Mouse (Mus musculus): ENCODE results near the gene Mt4.
A peak's percentile ranks its signal among the peaks of the same experiment; 100 is the strongest.

Gene Mt4

GRCm38 (mm10) chr8:94136933-94137332, at the start of gene Mt4:
Mt4 (plus strand) TSS chr8:94137197.
- DNase-seq (ENCODE audit: low spot score in 2 of 2) = no peak

- no peak for DNase-seq (ENCODE audit: low spot score in 2 of 2)
Measured at GRCm38 (mm10) chr8:94087964-94088363, 49.0 kb upstream of the Mt4 start.

- no peak for DNase-seq (ENCODE audit: low spot score in 2 of 2)
Measured at GRCm38 (mm10) chr8:94089715-94090114, 47.3 kb upstream of the Mt4 start.

GRCm38 (mm10) chr8:94092848-94093247, 44.1 kb upstream of the Mt4 start:
- no peak for DNase-seq (ENCODE audit: low spot score in 2 of 2)

GRCm38 (mm10) chr8:94094281-94094680, 42.7 kb upstream of the Mt4 start:
- DNase-seq (ENCODE audit: low spot score in 2 of 2) = no peak

- DNase-seq (ENCODE audit: low spot score in 2 of 2) = peak; percentile 97 to 98
Measured at GRCm38 (mm10) chr8:94098081-94098974, 38.7 kb upstream of the Mt4 start, which contains the start of gene Bbs2. Bbs2 (minus strand) TSS chr8:94098928.

- DNase-seq (ENCODE audit: low spot score in 2 of 2) = no peak
Measured at GRCm38 (mm10) chr8:94098996-94099395, 38.0 kb upstream of the Mt4 start.

- peak in 1 of 2 experiments; percentile 15 for DNase-seq (ENCODE audit: low spot score in 2 of 2)
Measured at GRCm38 (mm10) chr8:94104146-94104545, 32.9 kb upstream of the Mt4 start.

- DNase-seq (ENCODE audit: low spot score in 2 of 2) = peak in 1 of 2 experiments; percentile 6
Measured at GRCm38 (mm10) chr8:94107871-94108270, 29.1 kb upstream of the Mt4 start.

- DNase-seq (ENCODE audit: low spot score in 2 of 2) = no peak
Measured at GRCm38 (mm10) chr8:94109396-94109795, 27.6 kb upstream of the Mt4 start.

GRCm38 (mm10) chr8:94109835-94110234, 27.2 kb upstream of the Mt4 start:
- no peak for DNase-seq (ENCODE audit: low spot score in 2 of 2)

- no peak for DNase-seq (ENCODE audit: low spot score in 2 of 2)
Measured at GRCm38 (mm10) chr8:94110526-94111177, 26.3 kb upstream of the Mt4 start.

- DNase-seq (ENCODE audit: low spot score in 2 of 2) = no peak
Measured at GRCm38 (mm10) chr8:94113435-94113834, 23.6 kb upstream of the Mt4 start.

GRCm38 (mm10) chr8:94113972-94114371, 23.0 kb upstream of the Mt4 start:
- no peak for DNase-seq (ENCODE audit: low spot score in 2 of 2)

GRCm38 (mm10) chr8:94118776-94119430, 18.1 kb upstream of the Mt4 start:
- peak in 1 of 2 experiments; percentile 37 for DNase-seq (ENCODE audit: low spot score in 2 of 2)

- DNase-seq (ENCODE audit: low spot score in 2 of 2) = no peak
Measured at GRCm38 (mm10) chr8:94121625-94122024, 15.4 kb upstream of the Mt4 start.

GRCm38 (mm10) chr8:94122711-94123468, 14.1 kb upstream of the Mt4 start:
- no peak for DNase-seq (ENCODE audit: low spot score in 2 of 2)

GRCm38 (mm10) chr8:94127711-94128110, 9.3 kb upstream of the Mt4 start:
- no peak for DNase-seq (ENCODE audit: low spot score in 2 of 2)

GRCm38 (mm10) chr8:94129133-94129789, 7.7 kb upstream of the Mt4 start:
- DNase-seq (ENCODE audit: low spot score in 2 of 2) = no peak

GRCm38 (mm10) chr8:94130126-94130525, 6.9 kb upstream of the Mt4 start:
- no peak for DNase-seq (ENCODE audit: low spot score in 2 of 2)

GRCm38 (mm10) chr8:94132096-94132495, 4.9 kb upstream of the Mt4 start:
- no peak for DNase-seq (ENCODE audit: low spot score in 2 of 2)
